Mouse (Mus musculus) limb, embryonic 13.5 days (tissue): ENCODE measurements around the gene Hltf. TPM values are rescaled to one million over a fixed set of nuclear protein-coding genes. Genes with fewer than 3 reads are reported as not detected.
"Not testable (repeated sequence)": the region's sequence is repeated elsewhere in the genome, so short reads cannot be mapped to it uniquely, and the experiment has no call there.

Source experiments
- ATAC-seq: fragments of 200-750 bp; cut with Nextera tagmentation; 2 replicates; pipeline ENCODE4 v1.8.0; 2017; ENCODE audit warnings: low read depth, moderate number of reproducible peaks, moderate TSS enrichment; ENCODE audit not compliant: low FRiP score
- H3K27ac ChIP-seq: fragments of 300-500 bp; sonication (generic); 2 replicates; pipeline ENCODE4 v1.5.1; 2015; ENCODE audit warnings: inconsistent platforms, mild to moderate bottlenecking, moderate library complexity
- H3K27me3 ChIP-seq: fragments of 300-500 bp; sonication (generic); 2 replicates; pipeline ENCODE4 v1.6.1; 2015; ENCODE audit warnings: mild to moderate bottlenecking, inconsistent platforms
- H3K36me3 ChIP-seq: fragments of 300-500 bp; sonication (generic); 2 replicates; pipeline ENCODE4 v1.6.1; 2015; ENCODE audit warnings: inconsistent platforms, mild to moderate bottlenecking, moderate library complexity
- H3K4me1 ChIP-seq: fragments of 300-500 bp; sonication (generic); 2 replicates; pipeline ENCODE4 v1.6.1; 2015; ENCODE audit warnings: inconsistent platforms
- H3K4me2 ChIP-seq: fragments of 300-500 bp; sonication (generic); replicated peaks from 2 replicates; pipeline ENCODE4 v1.6.1; 2015; ENCODE audit warnings: inconsistent platforms, mild to moderate bottlenecking, moderate library complexity
- H3K4me3 ChIP-seq: fragments of 300-500 bp; sonication (generic); 2 replicates; pipeline ENCODE4 v1.5.1; 2015; ENCODE audit warnings: moderate library complexity, mild to moderate bottlenecking, inconsistent platforms
- H3K9ac ChIP-seq: fragments of 300-500 bp; sonication (generic); 2 replicates; pipeline ENCODE4 v1.6.1; 2015; ENCODE audit warnings: mild to moderate bottlenecking, inconsistent platforms
- H3K9me3 ChIP-seq: fragments of 300-500 bp; sonication (generic); 2 replicates; pipeline ENCODE4 v1.6.1; 2016; ENCODE audit warnings: inconsistent platforms
- WGBS: fragments of 180-500 bp; shearing (Covaris S2); methylation state at CpG from one replicate; pipeline ENCODE4 v1.1.7; 2015; 5-methylcytosine and 5-hydroxymethylcytosine counted together
- polyA plus RNA-seq: library from polyadenylated mRNA; unstranded; fragments of >200 nt; fragmentation: Nextera tagmentation; extraction: Ambion mirVana; gene quantifications from 2 replicates; pipeline ENCODE4 v1.2.1, GENCODE M21; 2015

The Hltf gene
- polyA plus RNA-seq, 1 experiment from 2014 or later, result 17.2 TPM

DNA sequence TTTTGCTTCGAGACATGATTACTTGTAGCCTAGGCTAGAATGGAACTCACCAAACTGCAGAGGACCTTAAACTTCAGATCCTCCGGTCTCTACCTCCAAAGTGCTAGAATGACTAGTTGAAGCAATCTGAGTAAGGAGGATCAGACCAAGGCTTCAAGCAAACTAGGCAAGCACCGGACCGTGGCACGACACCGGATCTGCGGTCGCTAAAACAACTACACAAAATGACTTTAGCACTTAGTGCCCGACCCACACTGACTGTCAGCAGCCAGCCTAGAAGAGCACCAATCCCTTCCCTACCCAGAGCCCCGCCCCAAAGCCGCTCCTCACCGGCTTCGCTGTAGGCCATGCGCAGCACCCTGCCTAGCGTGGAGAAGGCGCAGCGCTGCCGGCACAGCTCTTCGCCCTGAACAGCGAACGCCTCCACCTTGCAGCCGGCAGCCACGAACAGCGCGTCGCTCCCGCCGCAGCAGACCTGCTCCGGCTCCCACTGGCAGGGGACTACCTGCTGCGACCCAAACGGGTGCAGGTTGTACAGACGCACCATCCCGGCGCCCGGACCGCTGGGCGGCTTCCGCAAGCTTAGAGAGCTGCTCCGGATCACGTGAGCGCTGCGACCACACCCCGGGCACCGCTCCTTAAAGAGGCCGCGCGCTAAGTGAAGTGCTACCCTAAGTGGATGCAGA lies 22.7 kb upstream of the Hltf start, which contains the start of gene Hps3:
Gene Hps3, minus strand, starts transcription at position 597 of the 686 bp plus-strand sequence.
- WGBS, result under 1% methylated on average over 47 of the region's 47 CpGs
- H3K4me3 ChIP-seq, result peak within 1 kb of the TSS; percentile 80
- H3K27ac ChIP-seq, result peak within 1 kb of the TSS; percentile 35; the same call in 1 of the 2 replicates

DNA sequence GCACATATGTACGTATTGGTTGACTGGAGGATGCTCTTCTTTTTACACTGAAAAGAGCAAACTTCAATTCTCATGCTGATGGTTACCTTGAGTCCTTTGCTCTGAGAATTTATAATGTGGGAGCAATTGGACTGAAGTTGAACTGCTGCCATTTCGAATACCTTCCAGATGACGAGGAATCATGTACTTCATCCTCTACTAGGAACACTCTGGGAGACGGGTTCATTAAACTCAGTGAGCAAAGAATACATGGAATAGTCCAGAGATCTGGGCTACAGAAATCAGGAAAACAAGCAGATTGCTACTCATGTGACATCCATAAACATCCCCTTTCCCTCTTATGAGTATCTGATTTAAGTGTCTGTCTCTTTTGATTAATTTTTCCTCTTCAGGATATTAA lies 21.5 kb upstream of the Hltf start:
- Histone ChIP-seq H3K27me3 (no peaks in the 10 kb centered on the region), H3K4me2 (no peak overlapping the region), H3K9ac (no peak overlapping the region), H3K36me3 (no peaks in the 10 kb centered on the region), H3K4me1 (peaks cover 9% of the 10 kb centered on the region), H3K27ac (no peak overlapping the region), H3K4me3 (no peak overlapping the region), H3K9me3 (no peaks in the 10 kb centered on the region)
- WGBS, result 71% methylated on average over 4 of the region's 4 CpGs
- no peak for ATAC-seq

More for the DNA sequence above, 22.7 kb upstream of the Hltf start, which contains the start of gene Hps3:
- Histone ChIP-seq H3K4me2 (peak within 1 kb of the TSS; percentile 73), H3K36me3 (no peaks in the 10 kb centered on the region), H3K9me3 (no peaks in the 10 kb centered on the region), H3K27me3 (no peaks in the 10 kb centered on the region), H3K4me1 (peaks cover 9% of the 10 kb centered on the region), H3K9ac (peak within 1 kb of the TSS; percentile 68)
- ATAC-seq, result peak; percentile 99

DNA sequence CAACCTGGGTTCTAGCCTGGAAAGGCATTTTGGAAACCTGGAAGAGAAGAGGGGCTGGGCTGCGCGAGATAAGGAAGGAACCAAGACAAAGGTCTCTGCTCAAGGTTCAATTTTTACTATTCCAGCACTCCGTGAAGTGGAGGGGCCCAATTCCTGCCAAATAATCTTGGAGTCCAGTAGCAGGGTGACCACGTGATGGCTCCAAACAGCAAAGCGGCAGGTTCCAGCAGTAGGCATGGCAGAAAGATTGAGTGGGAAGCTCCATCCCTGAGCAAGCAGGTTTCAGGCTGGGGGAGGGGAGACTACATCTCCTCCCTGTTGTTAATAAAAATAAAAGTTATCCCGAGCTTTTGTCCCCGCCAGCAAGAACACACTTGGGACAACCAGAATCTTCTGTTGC lies 16.1 kb upstream of the Hltf start:
- not testable (repeated sequence) for ATAC-seq, H3K27ac ChIP-seq, H3K27me3 ChIP-seq, H3K36me3 ChIP-seq, H3K4me3 ChIP-seq, H3K9me3 ChIP-seq, H3K4me2 ChIP-seq, H3K9ac ChIP-seq, H3K4me1 ChIP-seq
- WGBS, result 86% methylated on average over 7 of the region's 7 CpGs

DNA sequence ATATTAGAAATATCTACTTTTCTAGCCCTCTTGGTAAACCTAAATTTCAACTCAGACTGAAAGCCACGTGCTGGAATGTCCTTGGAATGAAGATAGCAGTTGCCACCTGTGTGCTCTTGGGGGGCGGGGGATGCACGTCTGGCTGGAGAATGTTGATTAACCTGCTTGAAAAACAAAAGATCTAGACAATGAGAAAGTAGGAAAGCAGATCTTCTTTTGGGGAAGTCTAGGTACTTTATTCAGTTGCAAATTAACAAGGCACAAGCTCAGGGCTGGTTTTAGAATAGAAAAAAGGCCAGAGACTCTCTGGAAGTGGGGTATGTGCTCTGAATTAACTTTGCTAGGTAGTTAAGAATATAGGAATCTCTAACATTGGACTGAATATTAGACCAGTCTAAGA lies 12.9 kb upstream of the Hltf start:
- not testable (repeated sequence) for H3K27me3 ChIP-seq, H3K36me3 ChIP-seq, H3K4me3 ChIP-seq, H3K4me1 ChIP-seq, H3K4me2 ChIP-seq, H3K9ac ChIP-seq, H3K27ac ChIP-seq, ATAC-seq, H3K9me3 ChIP-seq
- WGBS, result 73% methylated on average over 3 of the region's 3 CpGs

DNA sequence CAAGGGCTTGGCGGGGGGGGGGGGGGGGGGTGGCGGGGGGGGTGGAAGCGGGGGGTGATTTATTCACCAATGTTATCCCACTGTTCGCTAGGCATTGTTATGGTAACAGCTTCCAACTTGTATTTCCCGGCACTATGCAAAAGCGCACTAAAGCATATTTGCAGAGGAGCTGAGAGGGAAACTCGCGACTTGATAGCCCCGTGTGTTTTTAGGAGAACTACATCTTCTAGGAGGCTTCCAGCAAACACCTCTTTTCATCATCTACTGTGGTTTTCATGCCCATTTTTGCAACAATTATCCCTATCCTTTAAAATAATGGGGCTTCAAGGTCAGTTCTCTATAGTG lies 558 bp downstream of the Hltf start:
- Histone ChIP-seq H3K4me3 (peak overlapping the region; percentile 76), H3K9ac (peak overlapping the region; percentile 60), H3K27ac (no peak overlapping the region), H3K9me3 (no peaks in the 10 kb centered on the region), H3K4me1 (peaks cover 9% of the 10 kb centered on the region), H3K27me3 (no peaks in the 10 kb centered on the region), H3K4me2 (peak overlapping the region; percentile 68), H3K36me3 (peaks cover 5% of the 10 kb centered on the region)
- 0% methylated on average over 6 of the region's 9 CpGs for WGBS
- no peak for ATAC-seq

DNA sequence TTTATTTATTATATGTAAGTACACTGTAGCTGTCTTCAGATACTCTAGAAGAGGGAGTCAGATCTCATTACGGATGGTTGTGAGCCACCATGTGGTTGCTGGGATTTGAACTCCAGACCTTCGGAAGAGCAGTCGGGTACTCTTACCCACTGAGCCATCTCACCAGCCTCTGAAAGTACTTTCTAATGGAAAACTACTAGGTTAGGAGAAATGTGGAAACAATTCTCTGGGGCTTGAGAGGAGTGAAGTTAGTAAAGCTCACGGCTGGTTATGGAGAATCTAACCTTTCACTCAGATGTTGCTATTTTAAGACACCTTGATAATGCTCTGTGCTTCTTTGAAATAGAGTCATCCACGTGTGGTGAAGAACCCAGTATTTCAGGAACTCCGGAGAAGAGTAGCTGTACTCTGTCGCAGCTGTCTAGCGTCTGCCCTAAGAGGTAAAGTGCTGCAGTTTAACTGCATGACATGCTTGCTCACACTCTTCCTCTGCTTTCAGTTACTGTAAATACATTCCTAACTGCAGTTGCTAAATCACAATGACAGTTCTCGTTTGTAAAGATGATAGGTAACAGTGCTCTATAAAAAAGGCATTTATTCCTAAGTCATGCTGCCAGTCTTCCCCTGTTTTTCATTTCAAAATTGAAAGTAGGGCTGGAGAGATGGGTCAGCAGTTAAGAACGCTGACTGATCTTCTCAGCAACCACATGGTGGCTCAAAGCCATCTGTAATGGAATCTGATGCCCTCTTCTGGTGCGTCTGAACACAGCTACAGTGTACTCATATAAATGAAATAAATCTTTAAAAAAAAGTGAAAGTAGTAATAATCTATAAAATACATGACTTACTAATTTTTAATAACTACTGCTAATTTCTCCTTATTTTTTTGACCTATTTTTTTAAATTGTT lies 18.8 kb downstream of the Hltf start:
- no peak overlapping the region for H3K4me2 ChIP-seq

DNA sequence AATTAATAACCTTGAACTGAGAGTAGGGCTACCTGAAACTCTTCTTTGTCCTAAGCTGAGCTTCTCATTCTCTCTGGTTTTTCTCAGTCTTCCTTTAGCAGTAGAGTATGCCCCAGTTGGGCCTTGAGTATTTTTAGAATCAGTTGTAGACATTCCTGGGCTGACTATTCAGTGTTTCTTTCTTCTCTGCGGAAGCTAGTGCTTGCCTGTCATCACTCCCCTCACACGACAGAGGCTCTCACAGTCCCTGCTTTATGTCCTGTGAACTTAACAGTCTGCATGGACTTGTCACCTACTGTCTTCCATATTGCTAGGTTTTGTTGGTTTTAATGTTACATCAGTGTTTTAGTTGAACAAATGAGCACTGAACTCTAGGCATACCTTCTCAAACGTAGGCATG lies 24.6 kb downstream of the Hltf start:
- peaks cover 37% of the 10 kb centered on the region for H3K36me3 ChIP-seq
- no peak overlapping the region for H3K4me3 ChIP-seq
- no peak overlapping the region for H3K27ac ChIP-seq
- ATAC-seq, result no peak
- H3K9ac ChIP-seq, result no peak overlapping the region
- no peaks in the 10 kb centered on the region for H3K27me3 ChIP-seq
- WGBS, result 65% methylated on average over 3 of the region's 3 CpGs
- no peaks in the 10 kb centered on the region for H3K4me1 ChIP-seq
- H3K9me3 ChIP-seq, result no peaks in the 10 kb centered on the region
- no peak overlapping the region for H3K4me2 ChIP-seq

More for the DNA sequence above, 18.8 kb downstream of the Hltf start:
- peaks cover 45% of the 10 kb centered on the region for H3K36me3 ChIP-seq
- no peak overlapping the region for H3K9ac ChIP-seq
- H3K27ac ChIP-seq, result no peak overlapping the region
- H3K27me3 ChIP-seq, result no peaks in the 10 kb centered on the region
- ATAC-seq, result no peak
- 80% methylated on average over 11 of the region's 11 CpGs for WGBS
- no peaks in the 10 kb centered on the region for H3K4me1 ChIP-seq
- no peaks in the 10 kb centered on the region for H3K9me3 ChIP-seq
- no peak overlapping the region for H3K4me3 ChIP-seq

DNA sequence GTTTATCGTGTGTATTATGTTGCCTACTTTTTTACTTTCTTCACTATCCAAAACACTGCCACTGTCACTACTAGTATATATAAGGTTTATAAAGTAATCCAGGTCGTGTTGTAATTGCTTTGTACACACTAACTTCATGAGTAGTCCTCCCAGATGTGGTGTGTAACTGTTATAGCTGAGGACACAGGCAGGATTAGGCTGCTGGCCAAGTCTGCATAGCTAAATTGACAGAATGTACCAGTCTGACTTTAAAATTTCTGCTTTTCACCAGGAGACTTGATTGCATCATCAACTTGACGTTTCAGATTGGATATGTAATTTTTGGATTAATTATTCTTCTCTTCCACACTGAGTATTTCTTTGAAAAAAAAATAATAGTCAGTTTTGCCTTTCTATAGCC lies 46.2 kb downstream of the Hltf start:
- Histone ChIP-seq H3K4me1 (no peaks in the 10 kb centered on the region), H3K27ac (no peak overlapping the region), H3K9ac (no peak overlapping the region), H3K9me3 (no peaks in the 10 kb centered on the region), H3K4me3 (no peak overlapping the region), H3K36me3 (peaks cover 25% of the 10 kb centered on the region), H3K27me3 (no peaks in the 10 kb centered on the region), H3K4me2 (no peak overlapping the region)
- 72% methylated on average over 3 of the region's 3 CpGs for WGBS
- no peak for ATAC-seq

DNA sequence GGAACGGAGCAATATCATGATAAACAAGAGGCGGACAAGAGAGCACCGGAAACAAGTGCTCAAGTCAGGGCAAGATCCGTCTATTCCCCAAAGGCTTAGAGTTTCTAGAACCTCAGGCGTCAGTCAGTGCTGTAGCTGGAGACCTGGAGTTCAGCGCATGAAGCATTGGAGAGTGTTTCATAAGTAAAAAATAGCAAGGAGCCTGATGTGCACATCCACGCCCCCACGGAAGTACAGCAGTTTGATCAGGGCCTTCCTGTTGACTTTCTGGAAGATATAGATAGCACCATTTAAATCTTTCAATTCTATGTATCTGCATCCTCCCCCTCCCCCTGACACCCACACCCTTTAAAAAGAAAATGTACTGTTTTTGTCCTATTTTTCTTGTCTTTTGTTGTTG lies 46.7 kb downstream of the Hltf start:
- Histone ChIP-seq H3K4me3 (no peak overlapping the region), H3K36me3 (peaks cover 25% of the 10 kb centered on the region), H3K9me3 (no peaks in the 10 kb centered on the region), H3K9ac (no peak overlapping the region), H3K4me1 (no peaks in the 10 kb centered on the region), H3K27ac (no peak overlapping the region), H3K27me3 (no peaks in the 10 kb centered on the region), H3K4me2 (no peak overlapping the region)
- 90% methylated on average over 8 of the region's 8 CpGs for WGBS
- no peak for ATAC-seq

DNA sequence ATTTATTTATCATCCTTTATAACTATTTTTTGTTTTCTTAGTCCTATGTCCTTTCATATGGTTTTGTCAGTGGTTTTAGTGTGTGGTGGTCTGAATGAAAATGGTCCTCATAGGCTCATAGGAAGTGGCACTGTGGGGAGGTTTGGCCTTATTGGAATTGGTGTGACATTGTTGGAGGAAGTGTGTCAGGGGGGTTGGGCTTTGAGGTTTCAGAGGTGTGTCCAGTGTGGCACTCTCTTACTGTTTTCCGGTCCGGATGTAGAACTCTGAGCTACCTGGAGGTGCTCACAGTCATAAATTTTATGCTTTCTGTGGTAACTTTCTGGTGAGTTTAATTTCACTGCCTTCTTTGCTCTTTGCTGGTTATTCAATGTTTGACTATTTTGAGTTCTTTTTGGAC lies 47.2 kb downstream of the Hltf start:
- Histone ChIP-seq H3K4me3 (no peak overlapping the region), H3K27ac (no peak overlapping the region), H3K9ac (no peak overlapping the region), H3K27me3 (no peaks in the 10 kb centered on the region), H3K36me3 (peaks cover 29% of the 10 kb centered on the region), H3K4me2 (no peak overlapping the region), H3K9me3 (no peaks in the 10 kb centered on the region), H3K4me1 (no peaks in the 10 kb centered on the region)
- no peak for ATAC-seq
- whole genome bisulfite sequencing, result 81% methylated on average over 2 of the region's 2 CpGs

DNA sequence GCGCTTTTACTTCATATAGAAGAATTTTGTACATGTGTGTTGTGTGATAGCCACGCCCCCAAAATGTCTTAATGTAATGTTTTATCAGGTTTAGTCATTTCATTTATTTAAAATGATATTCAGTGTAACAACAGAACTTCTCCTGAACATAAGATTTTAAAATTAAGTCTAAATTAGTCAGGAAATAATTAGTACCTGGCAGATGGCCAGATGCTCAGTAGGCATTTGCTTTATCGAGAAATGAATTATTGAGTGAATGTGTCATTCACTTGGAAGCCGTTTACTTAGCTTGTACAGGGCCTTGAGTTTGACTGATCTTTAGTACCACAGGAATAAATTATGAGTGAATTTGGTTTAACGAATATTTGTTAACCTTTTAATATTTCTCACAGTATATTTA lies 51.3 kb downstream of the Hltf start:
- no peak overlapping the region for H3K9ac ChIP-seq
- no peaks in the 10 kb centered on the region for H3K9me3 ChIP-seq
- WGBS, result 82% methylated on average over 5 of the region's 5 CpGs
- no peak overlapping the region for H3K27ac ChIP-seq
- no peak overlapping the region for H3K4me3 ChIP-seq
- H3K4me1 ChIP-seq, result no peaks in the 10 kb centered on the region
- no peaks in the 10 kb centered on the region for H3K27me3 ChIP-seq
- no peak for ATAC-seq
- H3K36me3 ChIP-seq, result peaks cover 40% of the 10 kb centered on the region
- H3K4me2 ChIP-seq, result no peak overlapping the region

DNA sequence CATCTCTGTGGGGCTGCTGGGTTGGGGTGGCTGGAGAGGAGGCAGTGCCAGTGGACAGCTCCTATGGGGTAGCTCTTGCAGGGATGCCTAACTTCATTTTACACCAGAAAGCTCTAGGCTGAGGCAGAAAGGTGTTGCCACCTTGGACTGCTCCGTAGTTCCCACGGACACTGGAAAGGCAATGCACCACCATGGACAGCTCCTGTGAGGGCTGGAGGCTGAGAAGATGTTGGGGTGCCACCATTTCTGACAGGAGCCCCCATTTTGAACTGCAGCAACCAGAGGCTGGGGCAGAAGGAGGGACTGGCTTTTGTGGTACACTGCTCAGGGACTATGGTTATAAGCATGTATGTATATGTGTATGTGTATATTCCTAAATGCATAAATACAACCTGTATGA lies 54.3 kb downstream of the Hltf start:
- Histone ChIP-seq H3K4me1 (no peaks in the 10 kb centered on the region), H3K36me3 (peaks cover 43% of the 10 kb centered on the region), H3K9me3 (no peaks in the 10 kb centered on the region), H3K9ac (no peak overlapping the region), H3K4me3 (no peak overlapping the region), H3K27ac (no peak overlapping the region), H3K4me2 (no peak overlapping the region), H3K27me3 (no peaks in the 10 kb centered on the region)
- WGBS, result 91% methylated on average over 2 of the region's 2 CpGs
- no peak for ATAC-seq
